Mouse (Mus musculus): ENCODE data around the gene Catsper1. TPM values are rescaled to one million over a fixed set of nuclear protein-coding genes. Genes with fewer than 3 reads are reported as not detected.

Catsper1 gene
- polyA plus RNA-seq (2012; rRNA removed) = not detected in 2 replicates

GRCm38 (mm10) chr19:5335441-5335840 lies at the start of gene Catsper1:
TSS of gene Catsper1 (plus strand) at chr19:5335741.

DNA sequence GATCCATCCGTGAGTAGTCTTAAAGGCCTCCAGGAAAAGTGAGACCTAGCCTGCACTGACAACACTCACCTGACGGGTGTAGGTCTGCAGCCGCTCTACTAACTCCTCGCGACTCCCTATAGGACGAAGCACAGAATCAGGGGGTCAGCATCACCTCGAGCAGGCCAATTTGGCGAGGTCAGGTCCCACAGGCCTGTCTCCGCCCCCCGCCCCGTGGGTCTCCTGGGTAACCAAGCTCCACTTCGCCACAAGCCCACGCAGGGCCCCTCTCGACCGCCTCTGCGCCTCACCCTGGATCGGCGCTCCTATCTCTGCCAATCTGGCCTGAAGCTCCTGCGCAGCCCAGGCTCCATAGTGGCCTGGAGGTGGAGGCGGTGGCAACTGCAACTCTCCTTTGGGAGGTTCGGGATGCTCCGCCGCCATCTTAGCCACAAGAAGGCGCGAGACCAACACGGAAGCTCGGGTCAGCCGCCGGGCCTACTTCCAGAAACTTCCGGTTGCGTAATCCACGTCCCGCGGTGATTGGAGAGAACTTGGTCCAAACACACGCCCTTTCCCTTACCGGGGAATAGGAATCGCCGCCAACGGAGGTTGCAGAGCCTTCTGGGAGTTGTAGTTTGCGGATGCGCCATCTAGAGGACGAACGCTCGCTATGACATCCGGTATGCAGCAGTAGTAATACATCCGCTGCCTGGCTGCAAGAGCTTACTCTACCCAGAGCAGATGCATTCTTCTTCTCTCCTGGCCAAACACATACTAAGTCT lies 40.4 kb upstream of the Catsper1 start, which contains the start of gene Sf3b2:
Gene Sf3b2, minus strand, starts transcription at position 484 of the 764 bp plus-strand sequence.

DNA sequence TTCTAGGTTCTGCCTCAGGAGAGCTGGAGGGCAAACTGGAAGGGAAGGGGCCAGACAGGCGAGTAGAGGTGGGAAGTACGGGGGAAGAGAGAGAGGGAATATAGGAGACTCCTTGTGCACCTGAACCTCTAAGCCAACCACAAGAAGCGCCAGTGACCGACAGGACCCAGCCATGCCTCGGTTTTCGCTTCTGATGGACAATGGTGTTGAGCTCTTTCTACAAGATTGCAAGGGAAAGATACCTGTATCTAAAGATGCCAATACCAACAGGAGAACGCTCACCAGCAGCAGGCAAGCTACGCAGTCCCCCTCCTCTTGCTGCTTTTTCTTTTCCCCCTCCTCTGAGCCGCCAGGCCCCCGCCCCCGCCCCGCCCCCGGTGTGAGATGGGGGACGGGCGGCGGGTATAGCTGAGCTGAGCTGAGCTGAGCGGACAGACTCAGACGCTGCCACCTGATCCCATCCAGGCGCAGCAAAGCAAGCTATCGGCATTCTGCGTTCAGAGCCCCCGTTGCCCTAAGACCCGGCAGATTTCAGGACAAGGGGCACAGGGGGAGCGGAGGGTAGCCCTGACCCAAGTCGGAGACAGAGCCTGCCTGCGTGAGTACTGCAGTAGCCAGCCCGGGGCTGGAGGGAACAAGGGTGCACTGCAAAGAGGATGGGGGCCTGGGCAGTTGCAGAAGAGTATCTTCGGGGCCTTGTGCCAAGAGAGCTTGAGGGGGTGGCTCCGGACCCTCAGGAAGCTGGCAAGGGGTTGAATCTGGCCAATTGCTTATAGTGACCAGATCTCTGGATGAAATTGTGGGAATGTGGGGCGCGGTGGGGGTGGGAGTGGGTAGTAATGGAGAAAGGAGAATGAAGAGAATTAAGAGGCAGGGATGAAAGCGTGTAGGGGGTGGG lies 37.4 kb upstream of the Catsper1 start, which contains the start of gene Gal3st3:
Gene Gal3st3, plus strand, starts transcription at position 429 of the 898 bp plus-strand sequence.

DNA sequence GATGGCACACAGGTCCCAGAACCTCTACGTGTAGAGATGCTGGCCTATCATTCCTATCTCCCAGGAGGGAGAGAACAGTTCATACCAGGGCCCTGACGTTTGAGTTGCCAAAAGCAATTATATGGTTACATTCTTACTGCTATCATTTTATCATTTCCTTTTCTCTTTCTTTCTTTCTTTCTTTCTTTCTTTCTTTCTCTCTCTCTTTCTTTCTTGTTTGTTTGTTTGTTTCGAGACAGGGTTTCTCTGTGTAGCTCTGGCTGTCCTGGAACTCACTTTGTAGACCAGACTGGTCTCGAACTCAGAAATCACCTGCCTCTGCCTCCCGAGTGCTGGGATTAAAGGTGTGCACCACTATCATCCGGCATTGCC lies 13.9 kb downstream of the Catsper1 start, which contains the start of gene Cst6:
Gene Cst6, minus strand, starts transcription at position 73 of the 372 bp plus-strand sequence.

DNA sequence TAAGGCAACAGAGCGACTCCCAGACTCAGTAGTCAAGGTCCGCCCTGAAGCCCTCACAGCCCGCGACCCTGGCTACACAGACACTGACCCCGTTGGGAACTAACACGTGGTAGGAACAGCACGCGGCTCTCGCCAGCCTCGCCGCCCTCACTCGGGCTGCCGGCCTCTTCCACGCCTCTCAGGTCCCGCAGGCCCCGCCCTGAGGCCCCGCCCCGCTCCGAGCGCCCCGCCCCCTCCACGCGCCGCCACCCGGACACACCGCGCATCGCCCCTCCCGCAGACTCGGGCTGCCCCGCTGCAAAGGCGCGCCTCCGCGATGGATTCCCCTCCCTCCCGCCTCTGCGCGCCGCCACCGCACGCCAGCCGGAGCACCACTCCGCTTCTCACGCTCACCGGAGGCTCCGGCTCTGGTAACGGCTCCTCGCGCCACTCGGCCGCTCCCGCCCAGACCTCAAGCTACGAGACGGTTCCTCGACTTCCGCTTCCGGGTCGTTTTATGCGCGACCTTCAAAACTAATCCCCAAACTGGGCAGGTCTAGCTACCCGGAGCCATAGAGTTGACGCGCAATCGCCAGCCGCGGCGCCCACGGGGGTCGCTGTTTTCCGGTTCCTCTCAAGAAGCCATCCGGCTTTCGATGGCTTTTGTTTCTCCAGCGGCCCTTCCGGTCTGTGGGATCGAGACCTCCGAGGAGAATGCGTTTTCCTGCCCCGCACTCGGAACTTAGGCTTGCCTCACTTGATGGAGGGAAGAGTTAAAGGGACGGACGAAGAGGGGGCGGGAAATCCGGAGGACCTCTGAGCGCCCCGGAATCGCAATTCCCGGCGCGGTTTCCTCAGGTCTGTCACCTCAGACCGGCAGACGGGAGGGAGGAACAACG lies 30.9 kb downstream of the Catsper1 start, which contains the start of gene Eif1ad:
Gene Eif1ad, plus strand, starts transcription at position 567 of the 878 bp plus-strand sequence.

GRCm38 (mm10) chr19:5367053-5367359 lies 31.5 kb downstream of the Catsper1 start, which contains the start of gene Banf1:
TSS of gene Banf1 (minus strand) at chr19:5367168.

GRCm38 (mm10) chr19:5388588-5389242 lies 53.2 kb downstream of the Catsper1 start, which contains the start of gene Sart1:
TSS of gene Sart1 (minus strand) at chr19:5388703.

Other genes with a start within 250 kb of the Catsper1 start
- 166 and 167 TPM in 2 replicates for gene Yif1a, start 247.2 kb upstream of the Catsper1 start, polyA plus RNA-seq (2012; rRNA removed)
- gene Cnih2, start 237.2 kb upstream of the Catsper1 start, polyA plus RNA-seq (2012; rRNA removed) = 14.4 and 14.6 TPM in 2 replicates
- 228 and 236 TPM in 2 replicates for gene Rab1b, start 228.7 kb upstream of the Catsper1 start, polyA plus RNA-seq (2012; rRNA removed)
- gene Klc2, start 217.2 kb upstream of the Catsper1 start, polyA plus RNA-seq (2012; rRNA removed) = 184 and 197 TPM in 2 replicates
- 59.2 and 59.9 TPM in 2 replicates for gene Pacs1, start 62.6 kb upstream of the Catsper1 start, polyA plus RNA-seq (2012; rRNA removed)
- gene Sf3b2, start 40.3 kb upstream of the Catsper1 start, polyA plus RNA-seq (2012; rRNA removed) = 146 and 169 TPM in 2 replicates
- gene Gal3st3, start 37.4 kb upstream of the Catsper1 start, polyA plus RNA-seq (2012; rRNA removed) = 0.67 and 0.79 TPM in 2 replicates
- gene Cst6, start 13.8 kb downstream of the Catsper1 start, polyA plus RNA-seq (2012; rRNA removed) = 7.1 and 12.9 TPM in 2 replicates
- 19.4 and 21.0 TPM in 2 replicates for gene Eif1ad, start 31.0 kb downstream of the Catsper1 start, polyA plus RNA-seq (2012; rRNA removed)
- gene Banf1, start 31.4 kb downstream of the Catsper1 start, polyA plus RNA-seq (2012; rRNA removed) = 123 and 155 TPM in 2 replicates
- gene Sart1, start 53.0 kb downstream of the Catsper1 start, polyA plus RNA-seq (2012; rRNA removed) = 15.7 and 18.4 TPM in 2 replicates
- 4.9 and 5.6 TPM in 2 replicates for gene Tsga10ip, start 66.8 kb downstream of the Catsper1 start, polyA plus RNA-seq (2012; rRNA removed)
- 86.3 and 111 TPM in 2 replicates for gene Drap1, start 89.2 kb downstream of the Catsper1 start, polyA plus RNA-seq (2012; rRNA removed)
- gene AI837181, start 89.4 kb downstream of the Catsper1 start, polyA plus RNA-seq (2012; rRNA removed) = 115 and 124 TPM in 2 replicates
- gene Fosl1, start 111.8 kb downstream of the Catsper1 start, polyA plus RNA-seq (2012; rRNA removed) = 4.3 and 7.9 TPM in 2 replicates
- gene Ccdc85b, start 122.2 kb downstream of the Catsper1 start, polyA plus RNA-seq (2012; rRNA removed) = 12.3 and 17.9 TPM in 2 replicates
- 118 and 164 TPM in 2 replicates for gene Fibp, start 124.9 kb downstream of the Catsper1 start, polyA plus RNA-seq (2012; rRNA removed)
- 1.5 and 2.4 TPM in 2 replicates for gene Ctsw, start 132.8 kb downstream of the Catsper1 start, polyA plus RNA-seq (2012; rRNA removed)
- 205 and 258 TPM in 2 replicates for gene Efemp2, start 138.2 kb downstream of the Catsper1 start, polyA plus RNA-seq (2012; rRNA removed)
- 78.2 and 88.4 TPM in 2 replicates for gene Mus81, start 152.7 kb downstream of the Catsper1 start, polyA plus RNA-seq (2012; rRNA removed)
- gene Cfl1, start 154.7 kb downstream of the Catsper1 start, polyA plus RNA-seq (2012; rRNA removed) = 447 and 670 TPM in 2 replicates
- 1.00 and 1.3 TPM in 2 replicates for gene 1700020D05Rik, start 168.0 kb downstream of the Catsper1 start, polyA plus RNA-seq (2012; rRNA removed)
- gene Snx32, start 174.8 kb downstream of the Catsper1 start, polyA plus RNA-seq (2012; rRNA removed) = 17.6 and 19.1 TPM in 2 replicates
- gene Ovol1, start 224.9 kb downstream of the Catsper1 start, polyA plus RNA-seq (2012; rRNA removed) = 0.87 and 1.1 TPM in 2 replicates
- 15.5 and 16.1 TPM in 2 replicates for gene Ap5b1, start 232.3 kb downstream of the Catsper1 start, polyA plus RNA-seq (2012; rRNA removed)